Mouse (Mus musculus) lung, adult 18-20 months (tissue): ENCODE data around the gene Mettl16.

Source experiments
- DNase-seq, 2 experiments: peaks; one replicate each; pipeline ENCODE4 v3.0.0; 2022; ENCODE audit warnings: mixed read lengths in 2 of 2

The Mettl16 gene

GRCm38 (mm10) chr11:74832503-74833143, 62.0 kb downstream of the Mettl16 start:
- DNase-seq: peak; percentile 75 to 84

- DNase-seq: no peak
These were observed 63.1 kb downstream of the Mettl16 start for GRCm38 (mm10) chr11:74833536-74834358.

GRCm38 (mm10) chr11:74834359-74834638, 63.7 kb downstream of the Mettl16 start:
- no peak for DNase-seq

- no peak for DNase-seq
These were observed 64.1 kb downstream of the Mettl16 start for GRCm38 (mm10) chr11:74834650-74835277.

GRCm38 (mm10) chr11:74835593-74836224, 65.1 kb downstream of the Mettl16 start:
- DNase-seq: no peak

- DNase-seq: no peak
These were observed 65.8 kb downstream of the Mettl16 start for GRCm38 (mm10) chr11:74836225-74837055.

GRCm38 (mm10) chr11:74837056-74837693, 66.5 kb downstream of the Mettl16 start:
- peak in 1 of 2 experiments; percentile 53 for DNase-seq

GRCm38 (mm10) chr11:74837694-74838431, 67.2 kb downstream of the Mettl16 start:
- peak; percentile 97 to 98 for DNase-seq

GRCm38 (mm10) chr11:74838441-74838840, 67.8 kb downstream of the Mettl16 start:
- DNase-seq: peak; percentile 95 to 97

GRCm38 (mm10) chr11:74838971-74839370, 68.3 kb downstream of the Mettl16 start:
- peak; percentile 79 to 83 for DNase-seq

GRCm38 (mm10) chr11:74839860-74840715, 69.5 kb downstream of the Mettl16 start:
- no peak for DNase-seq

GRCm38 (mm10) chr11:74840739-74841138, 70.1 kb downstream of the Mettl16 start:
- no peak for DNase-seq

GRCm38 (mm10) chr11:74841366-74841765, 70.7 kb downstream of the Mettl16 start:
- DNase-seq: no peak

- DNase-seq: no peak
These were observed 71.4 kb downstream of the Mettl16 start for GRCm38 (mm10) chr11:74842045-74842444.

- no peak for DNase-seq
These were observed 72.2 kb downstream of the Mettl16 start for GRCm38 (mm10) chr11:74842656-74843434.

GRCm38 (mm10) chr11:74843435-74843714, 72.7 kb downstream of the Mettl16 start:
- no peak for DNase-seq

- no peak for DNase-seq
These were observed 73.1 kb downstream of the Mettl16 start for GRCm38 (mm10) chr11:74843761-74844160.

- DNase-seq: no peak
These were observed 75.2 kb downstream of the Mettl16 start for GRCm38 (mm10) chr11:74845784-74846183.

GRCm38 (mm10) chr11:74847919-74848521, 77.4 kb downstream of the Mettl16 start:
- DNase-seq: peak; percentile 77 to 80
